Mouse (Mus musculus): ENCODE data around the gene Auts2. TPM values are rescaled to one million over a fixed set of nuclear protein-coding genes. Genes with fewer than 3 reads are reported as not detected.

Auts2 gene
- total RNA-seq, 1 experiment: 9.9 TPM

- no peak for DNase-seq (ENCODE audit: low read depth, low spot score)
- TF ChIP-seq CHD2 (IDR thresholded peaks at IDR 0.05; ENCODE audit: low read depth, low read length) (no peak), MAFK (IDR thresholded peaks at IDR 0.05; ENCODE audit: insufficient read depth, low read depth, low read length) (no peak)
- in situ Hi-C loops (cut with MboI; ENCODE audit: low sequenced_read_pairs in 2 of 2, unreplicated experiment in 2 of 2): no loop called here
Observed at GRCm38 (mm10) chr5:132130577-132130976, 412.6 kb downstream of the Auts2 start.

GRCm38 (mm10) chr5:132126626-132127025, 416.5 kb downstream of the Auts2 start:
- no peaks in the 10 kb centered on the region for H3K4me1 ChIP-seq (ENCODE audit: control insufficient read depth in 2 of 2, insufficient read depth in 2 of 2, low read length in 2 of 2, poor library complexity in 1 of 2)
- no peak overlapping the region for H3K9ac ChIP-seq (ENCODE audit: insufficient read depth, low read depth, low read length, poor library complexity, severe bottlenecking)
- in situ Hi-C loops (cut with MboI; ENCODE audit: low sequenced_read_pairs in 2 of 2, unreplicated experiment in 2 of 2): no loop called here
- no peaks in the 10 kb centered on the region for H3K36me3 ChIP-seq (ENCODE audit: control insufficient read depth, insufficient read depth, low read length, poor library complexity, severe bottlenecking)
- no peak overlapping the region for H3K27ac ChIP-seq (ENCODE audit: insufficient read depth, low read depth, low read length, poor library complexity, severe bottlenecking)
- DNase-seq (ENCODE audit: low read depth, low spot score): no peak
- no peak overlapping the region for H3K4me3 ChIP-seq (ENCODE audit: insufficient read depth in 1 of 2, low read depth in 1 of 2, low read length in 2 of 2, poor library complexity in 1 of 2, severe bottlenecking in 1 of 2)
- no peak for TF ChIP-seq ZNF384 (IDR thresholded peaks at IDR 0.05; ENCODE audit: low read depth, low read length)
- TF ChIP-seq HCFC1 (IDR thresholded peaks at IDR 0.05; ENCODE audit: borderline replicate concordance, insufficient read depth, low read length): no peak
- no peak for TF ChIP-seq CHD2 (IDR thresholded peaks at IDR 0.05; ENCODE audit: low read depth, low read length)
- TF ChIP-seq ZC3H11A (IDR thresholded peaks at IDR 0.05; ENCODE audit: borderline replicate concordance, low read depth, low read length): no peak
- no peak for TF ChIP-seq MAFK (IDR thresholded peaks at IDR 0.05; ENCODE audit: insufficient read depth, low read depth, low read length)
- H3K9me3 ChIP-seq (ENCODE audit: control insufficient read depth, insufficient read depth, low read depth, low read length): no peaks in the 10 kb centered on the region

More at GRCm38 (mm10) chr5:132130577-132130976, 412.6 kb downstream of the Auts2 start:
- no peaks in the 10 kb centered on the region for H3K9me3 ChIP-seq (ENCODE audit: control insufficient read depth, insufficient read depth, low read depth, low read length)
- H3K9ac ChIP-seq (ENCODE audit: insufficient read depth, low read depth, low read length, poor library complexity, severe bottlenecking): no peak overlapping the region
- no peak overlapping the region for H3K4me3 ChIP-seq (ENCODE audit: insufficient read depth in 1 of 2, low read depth in 1 of 2, low read length in 2 of 2, poor library complexity in 1 of 2, severe bottlenecking in 1 of 2)
- no peak overlapping the region for H3K27ac ChIP-seq (ENCODE audit: insufficient read depth, low read depth, low read length, poor library complexity, severe bottlenecking)
- H3K4me1 ChIP-seq (ENCODE audit: control insufficient read depth in 2 of 2, insufficient read depth in 2 of 2, low read length in 2 of 2, poor library complexity in 1 of 2): no peaks in the 10 kb centered on the region
- H3K36me3 ChIP-seq (ENCODE audit: control insufficient read depth, insufficient read depth, low read length, poor library complexity, severe bottlenecking): no peaks in the 10 kb centered on the region

GRCm38 (mm10) chr5:132115631-132116030, 427.5 kb downstream of the Auts2 start:
- Histone ChIP-seq H3K9me3 (ENCODE audit: control insufficient read depth, insufficient read depth, low read depth, low read length) (no peaks in the 10 kb centered on the region), H3K4me1 (ENCODE audit: control insufficient read depth in 2 of 2, insufficient read depth in 2 of 2, low read length in 2 of 2, poor library complexity in 1 of 2) (no peaks in the 10 kb centered on the region), H3K9ac (ENCODE audit: insufficient read depth, low read depth, low read length, poor library complexity, severe bottlenecking) (no peak overlapping the region), H3K4me3 (ENCODE audit: insufficient read depth in 1 of 2, low read depth in 1 of 2, low read length in 2 of 2, poor library complexity in 1 of 2, severe bottlenecking in 1 of 2) (no peak overlapping the region), H3K36me3 (ENCODE audit: control insufficient read depth, insufficient read depth, low read length, poor library complexity, severe bottlenecking) (no peaks in the 10 kb centered on the region), H3K27ac (ENCODE audit: insufficient read depth, low read depth, low read length, poor library complexity, severe bottlenecking) (no peak overlapping the region)
- in situ Hi-C loops (cut with MboI; ENCODE audit: low sequenced_read_pairs in 2 of 2, unreplicated experiment in 2 of 2): no loop called here
- no peak for DNase-seq (ENCODE audit: low read depth, low spot score)
- no peak for TF ChIP-seq ZC3H11A (IDR thresholded peaks at IDR 0.05; ENCODE audit: borderline replicate concordance, low read depth, low read length)
- TF ChIP-seq HCFC1 (IDR thresholded peaks at IDR 0.05; ENCODE audit: borderline replicate concordance, insufficient read depth, low read length): no peak
- no peak for TF ChIP-seq MAFK (IDR thresholded peaks at IDR 0.05; ENCODE audit: insufficient read depth, low read depth, low read length)
- no peak for TF ChIP-seq CHD2 (IDR thresholded peaks at IDR 0.05; ENCODE audit: low read depth, low read length)
- TF ChIP-seq ZNF384 (IDR thresholded peaks at IDR 0.05; ENCODE audit: low read depth, low read length): no peak

- TF ChIP-seq ZC3H11A (IDR thresholded peaks at IDR 0.05; ENCODE audit: borderline replicate concordance, low read depth, low read length) (no peak), ZNF384 (IDR thresholded peaks at IDR 0.05; ENCODE audit: low read depth, low read length) (no peak), MAFK (IDR thresholded peaks at IDR 0.05; ENCODE audit: insufficient read depth, low read depth, low read length) (no peak), HCFC1 (IDR thresholded peaks at IDR 0.05; ENCODE audit: borderline replicate concordance, insufficient read depth, low read length) (no peak), CHD2 (IDR thresholded peaks at IDR 0.05; ENCODE audit: low read depth, low read length) (no peak)
Observed at GRCm38 (mm10) chr5:132114561-132115301, 428.4 kb downstream of the Auts2 start.

More at GRCm38 (mm10) chr5:132114561-132115301, 428.4 kb downstream of the Auts2 start:
- no peaks in the 10 kb centered on the region for H3K4me1 ChIP-seq (ENCODE audit: control insufficient read depth in 2 of 2, insufficient read depth in 2 of 2, low read length in 2 of 2, poor library complexity in 1 of 2)
- no peak overlapping the region for H3K27ac ChIP-seq (ENCODE audit: insufficient read depth, low read depth, low read length, poor library complexity, severe bottlenecking)
- H3K9ac ChIP-seq (ENCODE audit: insufficient read depth, low read depth, low read length, poor library complexity, severe bottlenecking): no peak overlapping the region
- no peak overlapping the region for H3K4me3 ChIP-seq (ENCODE audit: insufficient read depth in 1 of 2, low read depth in 1 of 2, low read length in 2 of 2, poor library complexity in 1 of 2, severe bottlenecking in 1 of 2)
- DNase-seq (ENCODE audit: low read depth, low spot score): peak; percentile 24
- no peaks in the 10 kb centered on the region for H3K36me3 ChIP-seq (ENCODE audit: control insufficient read depth, insufficient read depth, low read length, poor library complexity, severe bottlenecking)
- in situ Hi-C loops (cut with MboI; ENCODE audit: low sequenced_read_pairs in 2 of 2, unreplicated experiment in 2 of 2): no loop called here
- H3K9me3 ChIP-seq (ENCODE audit: control insufficient read depth, insufficient read depth, low read depth, low read length): no peaks in the 10 kb centered on the region
